Mouse (Mus musculus) kidney, adult 10 weeks (tissue): ENCODE data around the gene Gpr183. TPM values are rescaled to one million over a fixed set of nuclear protein-coding genes. Genes with fewer than 3 reads are reported as not detected.

Source experiments
- polyA plus RNA-seq: library from polyadenylated mRNA; stranded (reverse); fragments of 350-450 nt; fragmentation: Illumina TruSeq; extraction: RNeasy Lipid Tissue Mini Kit (QIAGEN cat#74804); gene quantifications from one replicate; pipeline ENCODE4 v1.2.3, GENCODE M21; 2014; ENCODE audit warnings: low read depth, low replicate concordance

Gpr183 gene
- 0.40 TPM for polyA plus RNA-seq

DNA sequence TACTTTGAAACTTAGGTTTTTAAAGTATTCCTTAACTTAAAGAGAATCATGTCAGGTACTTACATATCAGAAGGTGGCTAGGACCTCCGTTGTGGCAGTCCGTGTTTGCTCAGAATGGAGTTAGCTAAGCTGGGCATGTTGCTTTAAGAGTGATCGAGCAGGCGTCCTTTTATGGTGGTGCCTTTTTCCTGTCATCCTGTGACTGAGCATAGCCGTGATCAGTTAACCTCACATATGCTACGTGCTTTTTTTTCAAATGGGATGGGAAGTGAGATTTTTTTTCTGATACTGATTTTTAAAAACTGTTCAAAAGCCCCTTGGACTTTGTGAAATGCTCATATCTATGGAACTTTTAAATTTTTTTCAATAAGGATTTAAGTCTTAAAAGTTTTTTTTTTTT, at the start of gene Gpr183:
Gene Gpr183, minus strand, starts transcription at position 206 of the 400 bp plus-strand sequence.

DNA sequence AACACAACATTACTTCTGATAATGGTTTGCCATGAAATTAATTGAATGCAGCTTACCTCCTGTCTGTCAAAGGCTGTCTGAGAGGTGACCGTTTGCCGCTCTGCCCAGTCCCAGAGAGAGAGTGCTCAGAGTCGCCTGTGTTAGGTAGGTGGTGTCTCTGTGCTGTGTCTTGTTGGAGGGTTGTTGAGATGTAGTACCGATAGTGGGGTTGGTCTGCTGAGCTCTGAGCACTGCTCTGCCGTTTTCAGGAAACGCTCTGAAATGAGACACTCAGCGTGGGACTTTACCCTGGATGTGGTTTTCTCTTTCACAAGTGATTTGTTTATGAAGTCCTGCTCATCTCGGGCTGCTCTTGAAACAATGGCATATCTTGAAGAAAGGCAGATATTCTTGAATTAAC, 49.4 kb downstream of the Gpr183 start, which contains the start of gene Gpr18:
Gene Gpr18, minus strand, starts transcription at position 161 of the 400 bp plus-strand sequence.

Other genes with a start within 250 kb of the Gpr183 start
- gene Dock9, start 167.4 kb downstream of the Gpr183 start, polyA plus RNA-seq: 61.1 TPM
- 12.0 TPM for gene Ubac2, start 86.6 kb downstream of the Gpr183 start, polyA plus RNA-seq
- gene Gpr18, start 49.4 kb downstream of the Gpr183 start, polyA plus RNA-seq: not detected
- gene Timm8a2, start 69.5 kb upstream of the Gpr183 start, polyA plus RNA-seq: not detected
- gene Tm9sf2, start 141.8 kb upstream of the Gpr183 start, polyA plus RNA-seq: 791 TPM
- 169 TPM for gene Clybl, start 216.5 kb upstream of the Gpr183 start, polyA plus RNA-seq